Mouse (Mus musculus) adrenal gland, postnatal 0 days (tissue): ENCODE data around the gene Exosc8. TPM values are rescaled to one million over a fixed set of nuclear protein-coding genes. Genes with fewer than 3 reads are reported as not detected.

ENCODE experiments used
- polyA plus RNA-seq: library from polyadenylated mRNA; unstranded; fragments of >200 nt; fragmentation: Nextera tagmentation; extraction: Ambion mirVana; gene quantifications from 2 replicates; pipeline ENCODE4 v1.2.1, GENCODE M21; 2015

Gene Exosc8
- 78.6 and 81.2 TPM in 2 replicates for polyA plus RNA-seq

DNA sequence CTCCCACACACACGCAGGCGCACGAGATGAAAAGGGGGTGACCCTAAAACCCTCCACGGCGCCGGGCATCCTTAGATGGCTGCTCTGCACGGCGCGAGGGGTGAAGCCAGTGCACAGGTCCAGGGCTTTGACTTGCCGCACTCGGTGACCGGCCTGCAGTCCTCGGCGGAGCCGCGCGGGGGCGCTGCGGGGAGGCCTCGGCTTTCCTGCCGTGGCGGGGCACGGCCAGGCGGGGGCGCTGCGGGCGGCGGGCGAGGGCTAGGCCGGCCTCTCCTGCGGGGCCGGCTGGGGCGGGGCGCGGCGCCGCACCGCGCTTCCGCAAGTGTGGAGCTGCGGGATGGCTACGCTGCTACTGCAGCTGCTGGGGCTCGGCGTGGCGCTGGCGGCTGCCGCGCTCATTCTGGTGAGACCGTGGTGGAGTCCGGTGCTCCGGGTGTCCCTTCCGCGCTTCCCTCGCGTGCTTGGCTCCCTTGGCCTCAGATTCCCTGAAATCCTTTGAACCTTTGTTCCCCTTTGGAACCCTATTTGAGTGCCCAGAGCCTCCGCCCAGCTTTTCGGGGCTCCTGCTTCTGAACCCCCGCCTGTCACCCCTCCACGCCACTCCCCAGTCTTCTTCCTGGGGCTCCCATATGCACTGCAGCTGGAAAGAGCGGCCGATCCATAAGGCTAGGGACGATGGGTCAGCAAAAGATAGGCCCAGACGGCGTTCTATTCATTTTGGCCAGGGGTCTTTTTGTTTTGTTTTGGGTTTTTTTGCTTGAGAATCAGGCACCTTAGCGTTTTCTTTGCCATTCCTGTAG is at the start of gene Exosc8, which contains the start of gene Alg5:
Gene Exosc8, minus strand, starts transcription at position 147 of the 800 bp plus-strand sequence.
Gene Alg5, plus strand, starts transcription at position 293 of the 800 bp plus-strand sequence.

GRCm38 (mm10) chr3:54755145-54756041 is 20.2 kb upstream of the Exosc8 start, which contains the start of gene Smad9:
TSS of gene Smad9 (plus strand) at chr3:54755582.

DNA sequence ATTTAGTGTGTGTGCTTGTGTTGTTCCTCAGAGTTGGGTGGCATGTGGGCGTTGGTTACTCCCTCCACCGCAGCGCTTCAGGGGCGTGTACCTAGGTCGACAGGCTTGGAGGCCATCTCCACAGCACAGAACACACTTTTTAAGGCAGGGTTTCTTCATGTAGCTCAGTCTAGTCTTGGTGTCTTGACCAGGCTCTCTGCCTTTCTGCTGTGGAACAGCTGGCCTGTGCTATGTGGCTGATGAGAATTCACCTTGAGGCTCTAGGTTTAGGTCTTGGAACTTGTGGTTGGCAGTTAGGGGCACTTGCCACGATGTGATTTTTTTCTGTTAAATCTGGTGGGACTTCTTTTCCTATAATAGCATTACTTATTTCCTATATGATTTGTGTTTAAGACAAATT is 20.9 kb downstream of the Exosc8 start, which contains the start of gene Gm21958:
Gene Gm21958, minus strand, starts transcription at position 101 of the 400 bp plus-strand sequence.

DNA sequence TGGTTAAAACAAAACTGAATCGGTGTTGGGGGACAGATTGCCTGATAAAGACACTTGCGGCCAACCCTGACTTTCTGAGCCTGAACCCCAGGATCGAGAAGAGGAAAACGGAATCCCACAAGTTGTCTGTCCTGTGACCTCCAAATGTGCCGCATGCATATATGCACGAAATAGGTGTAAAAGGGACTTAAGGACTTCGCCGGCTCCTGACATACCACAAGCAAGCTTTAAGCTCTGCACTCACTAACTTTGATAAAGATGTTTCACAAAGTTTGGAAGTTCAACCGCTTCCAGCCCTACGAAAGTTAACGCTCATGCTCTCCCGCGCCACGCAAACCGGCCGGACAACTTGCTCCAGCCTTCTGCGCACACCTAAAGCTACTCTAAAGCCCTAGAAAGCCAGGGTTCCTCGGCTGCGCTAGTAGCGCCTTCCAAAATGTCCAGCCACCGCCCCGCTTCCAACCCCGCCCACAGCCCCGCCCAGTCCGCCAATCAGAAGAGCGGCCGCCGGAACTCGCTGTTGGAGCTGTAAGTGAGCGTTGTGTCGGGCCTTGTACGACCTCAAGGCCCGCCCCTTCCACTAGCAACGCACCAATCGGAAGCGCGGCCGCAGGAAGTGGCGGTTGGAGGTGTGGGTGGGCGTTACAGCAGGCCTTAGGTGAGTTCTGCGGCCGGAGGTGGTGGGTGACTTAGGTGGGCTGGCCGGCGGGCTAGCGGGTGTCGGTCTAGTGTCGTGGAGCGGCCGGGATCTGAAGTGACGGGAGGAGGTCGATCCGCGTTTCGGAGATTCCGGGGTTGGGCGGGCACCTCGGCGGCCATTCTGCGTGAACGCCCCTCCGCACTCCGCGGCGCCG is 42.8 kb downstream of the Exosc8 start, which contains the start of gene Supt20:
Gene Supt20, plus strand, starts transcription at position 606 of the 854 bp plus-strand sequence.

Other genes starting within 250 kb of the Exosc8 start
- gene Supt20, start 42.6 kb downstream of the Exosc8 start, polyA plus RNA-seq: 40.5 and 56.7 TPM in 2 replicates
- not detected in 2 replicates for gene Gm21958, start 21.0 kb downstream of the Exosc8 start, polyA plus RNA-seq
- 117 and 123 TPM in 2 replicates for gene Alg5, start 146 bp upstream of the Exosc8 start, polyA plus RNA-seq
- 1.4 and 2.3 TPM in 2 replicates for gene Smad9, start 20.2 kb upstream of the Exosc8 start, polyA plus RNA-seq
- 33.6 and 44.8 TPM in 2 replicates for gene Rfxap, start 72.4 kb upstream of the Exosc8 start, polyA plus RNA-seq
- gene Sertm1, start 180.5 kb upstream of the Exosc8 start, polyA plus RNA-seq: not detected in 2 replicates